Mouse (Mus musculus) heart, adult 2 months (tissue): ENCODE results near the gene Chek1. TPM values are rescaled to one million over a fixed set of nuclear protein-coding genes. Genes with fewer than 3 reads are reported as not detected.

Experiments
- DNase-seq, 2 experiments: peaks; one replicate each; pipeline ENCODE4 v3.0.0; 2021
- H3K27ac ChIP-seq: fragments of 200-600 bp; 2 replicates; pipeline ENCODE4 v1.8.1; 2022
- H3K27me3 ChIP-seq: fragments of 200-500 bp; 2 replicates; pipeline ENCODE4 v1.6.1; 2012; ENCODE audit warnings: mild to moderate bottlenecking, low read length, inconsistent platforms, mixed read lengths; ENCODE audit not compliant: control insufficient read depth, insufficient read depth
- H3K36me3 ChIP-seq: fragments of 200-500 bp; 2 replicates; pipeline ENCODE4 v1.6.1; 2012; ENCODE audit warnings: low read length, inconsistent platforms; ENCODE audit not compliant: control insufficient read depth, insufficient read depth
- H3K4me1 ChIP-seq: fragments of 200-500 bp; 2 replicates; pipeline ENCODE4 v1.6.1; 2011; ENCODE audit warnings: low read length; ENCODE audit not compliant: control insufficient read depth, insufficient read depth
- H3K4me3 ChIP-seq: fragments of 200-600 bp; 2 replicates; pipeline ENCODE4 v1.8.1; 2022
- H3K79me2 ChIP-seq: fragments of 200-500 bp; replicated peaks from 2 replicates; pipeline ENCODE4 v1.6.1; 2012; ENCODE audit warnings: mild to moderate bottlenecking, inconsistent platforms, low read length, moderate library complexity, mixed read lengths; ENCODE audit not compliant: control insufficient read depth, insufficient read depth
- H3K9ac ChIP-seq: fragments of 200-500 bp; 2 replicates; pipeline ENCODE4 v1.6.1; 2012; ENCODE audit warnings: low read depth, mild to moderate bottlenecking, control low read depth, inconsistent platforms, low read length, mixed read lengths
- CTCF ChIP-seq: fragments of 200-600 bp; IDR thresholded peaks from 2 replicates; pipeline ENCODE4 v1.8.1; 2022; ENCODE audit warnings: antibody characterized with exemption, mild to moderate bottlenecking, moderate library complexity
- EP300 ChIP-seq: fragments of 200-500 bp; IDR thresholded peaks from 2 replicates; pipeline ENCODE4 v1.6.1; 2011; ENCODE audit warnings: low read depth, low read length, control low read depth; ENCODE audit not compliant: insufficient read depth
- POLR2A ChIP-seq: fragments of 200-500 bp; IDR thresholded peaks from 2 replicates; pipeline ENCODE4 v1.6.1; 2011; ENCODE audit warnings: mild to moderate bottlenecking, low read depth, low read length, control low read depth; ENCODE audit not compliant: insufficient read depth
- WGBS: fragments of 180-500 bp; shearing (Covaris S2); methylation state at CpG from one replicate; pipeline ENCODE4 v1.1.7; 2018; 5-methylcytosine and 5-hydroxymethylcytosine counted together
- intact Hi-C: fragments of 180-260 bp; cut with DNase I; formaldehyde crosslinking; loops from one replicate; pipeline ENCODE4 v1.15.1; 2025
- polyA plus RNA-seq: library from polyadenylated mRNA; depleted of rRNA; stranded (reverse); fragments of >200 nt; gene quantifications from 2 replicates; pipeline ENCODE4 v1.2.3, GENCODE M21; 2012; rRNA removed
- total RNA-seq, 2 experiments: library from RNA; stranded (reverse); gene quantifications; 2 replicates each; pipeline ENCODE4 v1.2.3; 2021

Chek1 gene
- total and polyA plus RNA-seq, 3 experiments, result 0.08 to 0.68 (median 0.29) TPM

DNA sequence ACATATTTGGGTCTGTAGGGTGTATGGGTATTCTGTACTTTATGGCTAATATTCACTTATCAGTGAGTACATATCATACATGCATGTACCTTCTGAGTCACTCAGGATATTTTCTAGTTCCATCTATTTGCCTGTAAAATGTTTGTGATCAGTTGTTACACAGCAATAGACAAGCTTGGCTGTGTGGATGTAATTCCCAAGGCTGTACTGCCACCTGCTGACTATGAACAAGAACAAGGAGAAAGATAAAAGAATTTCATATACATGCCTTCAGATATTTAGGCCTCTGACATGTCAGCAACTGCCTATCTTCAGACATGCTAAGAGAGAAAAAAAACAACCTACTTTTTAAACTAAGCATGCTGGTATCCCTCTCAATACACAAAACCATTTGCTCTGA is 39.5 kb downstream of the Chek1 start:
- H3K4me1 ChIP-seq, result no peaks in the 10 kb centered on the region
- intact Hi-C loops, result no loop called here
- H3K79me2 ChIP-seq, result no peaks in the 10 kb centered on the region
- H3K4me3 ChIP-seq, result no peak overlapping the region
- no peaks in the 10 kb centered on the region for H3K27me3 ChIP-seq
- TF ChIP-seq CTCF (peak; percentile 40), POLR2A (no peak)
- no peak overlapping the region for H3K9ac ChIP-seq
- DNase-seq, result no peak
- H3K27ac ChIP-seq, result no peak overlapping the region
- H3K36me3 ChIP-seq, result no peaks in the 10 kb centered on the region

DNA sequence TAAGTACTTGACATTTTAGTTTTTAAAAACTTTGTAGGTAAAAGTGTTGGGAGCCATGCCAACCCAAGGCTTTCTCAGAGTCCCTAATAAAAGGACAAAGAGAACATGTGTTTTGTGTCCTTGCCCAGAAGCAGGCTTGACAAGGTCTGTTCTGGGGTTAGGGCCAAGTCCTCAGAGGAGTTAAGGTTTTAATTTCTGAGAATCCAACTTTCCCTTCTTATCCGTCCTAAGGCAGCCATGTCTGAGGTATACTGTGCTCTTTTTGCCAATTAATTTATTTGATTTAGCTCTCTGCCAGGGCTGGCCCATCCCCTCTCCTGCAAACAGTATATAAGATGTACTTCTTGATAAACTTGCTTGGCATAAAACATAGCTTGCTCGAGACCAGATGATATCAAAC is 45.4 kb downstream of the Chek1 start:
- DNase-seq, result no peak

More for the DNA sequence above, 45.4 kb downstream of the Chek1 start:
- TF ChIP-seq POLR2A (no peak), EP300 (no peak)
- no peaks in the 10 kb centered on the region for H3K27me3 ChIP-seq
- H3K9ac ChIP-seq, result no peak overlapping the region
- H3K27ac ChIP-seq, result no peak overlapping the region
- no peaks in the 10 kb centered on the region for H3K79me2 ChIP-seq
- WGBS, result 38% methylated on average over 2 of the region's 2 CpGs
- intact Hi-C loops, result no loop called here
- H3K4me1 ChIP-seq, result no peaks in the 10 kb centered on the region
- H3K36me3 ChIP-seq, result no peaks in the 10 kb centered on the region
- H3K4me3 ChIP-seq, result no peak overlapping the region

Other genes starting within 250 kb of the Chek1 start
- not detected for gene Gm5615, start 185.1 kb downstream of the Chek1 start, total RNA-seq
- gene Gm5615, start 185.1 kb downstream of the Chek1 start, polyA plus RNA-seq, result not detected in 2 replicates
- gene Gm17689, start 144.4 kb downstream of the Chek1 start, total RNA-seq, result not detected
- not detected in 2 replicates for gene Gm17689, start 144.4 kb downstream of the Chek1 start, polyA plus RNA-seq
- not detected for gene A630095E13Rik, start 83.7 kb downstream of the Chek1 start, total RNA-seq
- not detected in 2 replicates for gene A630095E13Rik, start 83.7 kb downstream of the Chek1 start, polyA plus RNA-seq
- not detected for gene Acrv1, start 33.8 kb downstream of the Chek1 start, total RNA-seq
- gene Acrv1, start 33.8 kb downstream of the Chek1 start, polyA plus RNA-seq, result 0.16 TPM in 1 of 2 replicates, not detected in the other
- 10 to 100 TPM; 59.6 to 71.0 TPM for gene Stt3a, start 40.6 kb upstream of the Chek1 start, total RNA-seq
- gene Stt3a, start 40.6 kb upstream of the Chek1 start, polyA plus RNA-seq, result 77.4 and 183 TPM in 2 replicates
- gene Ei24, start 70.3 kb upstream of the Chek1 start, total RNA-seq, result 10 to 100 TPM; 70.4 to 78.5 TPM
- 52.6 and 115 TPM in 2 replicates for gene Ei24, start 70.3 kb upstream of the Chek1 start, polyA plus RNA-seq
- gene Fez1, start 94.8 kb upstream of the Chek1 start, total RNA-seq, result 1 to 10 TPM; 1.7 to 1.8 TPM
- gene Fez1, start 94.8 kb upstream of the Chek1 start, polyA plus RNA-seq, result 0.88 and 2.0 TPM in 2 replicates